Comparison of ENCODE assay signal across 17 mouse cellular contexts in the genomic region with DNA sequence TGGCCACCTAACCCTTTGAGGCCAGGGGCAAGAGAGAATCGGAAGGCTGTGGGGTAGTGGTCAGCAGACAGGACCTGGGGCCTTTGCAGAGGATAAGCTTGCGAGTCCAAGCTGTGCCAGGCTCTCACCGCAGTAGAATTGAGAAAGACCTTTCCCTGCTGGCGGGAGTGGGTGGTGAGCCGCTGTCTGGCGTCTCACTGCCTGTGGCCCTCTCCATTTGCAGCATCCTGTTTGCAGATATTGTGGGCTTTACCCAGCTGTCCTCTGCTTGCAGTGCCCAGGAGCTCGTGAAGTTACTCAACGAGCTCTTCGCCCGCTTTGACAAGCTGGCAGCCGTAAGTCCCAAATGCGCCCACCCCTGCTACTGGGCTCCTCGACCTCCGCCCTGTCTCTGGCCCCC. TPM values are rescaled to one million over a fixed set of nuclear protein-coding genes. Genes with fewer than 3 reads are reported as not detected.
DNase-seq lines count a peak whose midpoint lies in the region; TF ChIP-seq lines count a peak whose summit lies in the region.
"Had no signal": no experiment of that assay in that cellular context is flagged by ENCODE, and none has a peak within 500 bp of the region (broad histone marks: within the 10 kb centered on the region; RNA-seq: fewer than 3 reads in every experiment).

No protein-coding gene starts in this region.

- no peak overlapping the region for H3K4me3 ChIP-seq in layer of hippocampus, adult 2 months
- H3K4me3 ChIP-seq: gastrocnemius, adult 2 months; heart, adult 2 months; heart, embryonic 15.5 days had no signal

- intact Hi-C loops in left cerebral cortex, postnatal 36 days (cut with DNase I): loop anchor here (5.0 kb wide), 1 partner anchor 62 kb away; a partner anchor contains a TSS

- TF ChIP-seq CTCF in layer of hippocampus, adult 2 months (conservative IDR thresholded peaks at IDR 0.05): peak; percentile 24

- DNase-seq in layer of hippocampus, adult 2 months (ENCODE audit: low spot score in 2 of 2): peak; percentile 42 to 56
- DNase-seq in layer of hippocampus, postnatal 10 days (ENCODE audit: low spot score in 2 of 2): no peak
- peak; percentile 47 to 57 for DNase-seq in right cerebral cortex, adult 2 months (ENCODE audit: low spot score in 2 of 2)
- no peak for DNase-seq in right cerebral cortex, postnatal 14 days
- peak; percentile 44 to 62 for DNase-seq in left cerebral cortex, postnatal 36 days (ENCODE audit: low spot score in 2 of 2)
- no peak for DNase-seq in urinary bladder, postnatal 25 days (ENCODE audit: low spot score)
- no peak for DNase-seq in adrenal gland, postnatal 14 days
- DNase-seq: cerebellum, postnatal 10 days; gastrocnemius, adult 2 months; heart, adult 2 months; kidney, adult 18-20 months; kidney, postnatal 10 days; lung, adult 2 months; midbrain, embryonic 14.5 days; retina, postnatal 1 day; thymus, postnatal 36 days had no signal

- H3K27ac ChIP-seq in layer of hippocampus, adult 2 months: no peak overlapping the region
- H3K27ac ChIP-seq: gastrocnemius, adult 2 months; heart, adult 2 months; heart, embryonic 15.5 days had no signal

RNA-seq across cellular contexts. Expression of a gene that starts 39.2 kb away (rescaled TPM):
- 1 to 10 TPM; 8.0 to 8.2 TPM for total RNA-seq in layer of hippocampus, adult 2 months (2021)
- total RNA-seq in layer of hippocampus, postnatal 10 days (2021): 1 to 10 TPM; 9.7 to 9.8 TPM
- total RNA-seq in left cerebral cortex, postnatal 36 days (2021): 1 to 10 TPM; 8.7 to 9.2 TPM
- total RNA-seq in adrenal gland, postnatal 14 days (2021): 6.2 and 6.5 TPM in 2 replicates

RNA-seq across cellular contexts. Expression of a gene that starts 39.5 kb away (rescaled TPM):
- 1 to 10 TPM; 4.2 to 4.3 TPM for total RNA-seq in layer of hippocampus, adult 2 months (2021)
- total RNA-seq in layer of hippocampus, postnatal 10 days (2021): 1 to 10 TPM; 5.8 to 6.4 TPM
- 1 to 10 TPM; 3.8 to 4.7 TPM for total RNA-seq in left cerebral cortex, postnatal 36 days (2021)
- total RNA-seq in adrenal gland, postnatal 14 days (2021): 10.0 and 11.6 TPM in 2 replicates

Comparison
In these comparisons a context has a peak if more than half of its experiments do, and no peak if none do; other contexts are left out.
1. DNase-seq: peak in layer of hippocampus, adult 2 months (2 of 2), right cerebral cortex, adult 2 months (2 of 2) and left cerebral cortex, postnatal 36 days (2 of 2); none in layer of hippocampus, postnatal 10 days (0 of 2), right cerebral cortex, postnatal 14 days (single experiment), urinary bladder, postnatal 25 days (single experiment) and adrenal gland, postnatal 14 days (single experiment).